Mouse (Mus musculus) left cerebral cortex, postnatal 4 days (tissue): ENCODE data around the gene Olfr401. TPM values are rescaled to one million over a fixed set of nuclear protein-coding genes. Genes with fewer than 3 reads are reported as not detected.
"Not testable (repeated sequence)": the region's sequence is repeated elsewhere in the genome, so short reads cannot be mapped to it uniquely, and the experiment has no call there.

Experiments
- DNase-seq: peaks from one replicate; pipeline ENCODE4 v3.0.0-alpha.2; 2022
- intact Hi-C: fragments of 180-260 bp; cut with DNase I; formaldehyde crosslinking; loops from one replicate; pipeline ENCODE4 v1.15.1; 2025
- total RNA-seq, 2 experiments: library from RNA; stranded (reverse); gene quantifications; 2 replicates each; pipeline ENCODE4 v1.2.3; 2021

Olfr401 gene
- total RNA-seq = not detected

DNA sequence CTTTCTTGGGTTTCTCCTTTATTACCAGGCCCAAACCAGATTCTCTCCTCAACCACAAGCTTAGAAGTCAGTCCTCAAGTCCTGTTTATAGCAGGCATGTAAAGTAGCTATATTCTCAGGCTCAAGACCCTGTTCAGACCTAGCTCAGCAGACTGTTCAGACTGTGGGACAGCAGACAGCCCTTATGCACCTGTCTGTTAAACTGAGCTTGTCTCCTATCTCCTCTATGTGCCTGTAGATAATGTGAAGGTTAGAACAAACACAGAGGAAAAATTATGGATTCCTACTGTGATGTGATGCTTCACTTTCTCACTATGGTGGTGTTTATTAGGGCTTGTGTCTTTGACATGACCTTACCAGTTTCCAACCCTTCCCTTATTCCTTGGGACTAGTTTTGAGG lies at the start of gene Olfr401:
Gene Olfr401 (plus strand): TSS at position 301 of the 400 bp plus-strand sequence.
- DNase-seq = no peak
- intact Hi-C loops = no loop called here

DNA sequence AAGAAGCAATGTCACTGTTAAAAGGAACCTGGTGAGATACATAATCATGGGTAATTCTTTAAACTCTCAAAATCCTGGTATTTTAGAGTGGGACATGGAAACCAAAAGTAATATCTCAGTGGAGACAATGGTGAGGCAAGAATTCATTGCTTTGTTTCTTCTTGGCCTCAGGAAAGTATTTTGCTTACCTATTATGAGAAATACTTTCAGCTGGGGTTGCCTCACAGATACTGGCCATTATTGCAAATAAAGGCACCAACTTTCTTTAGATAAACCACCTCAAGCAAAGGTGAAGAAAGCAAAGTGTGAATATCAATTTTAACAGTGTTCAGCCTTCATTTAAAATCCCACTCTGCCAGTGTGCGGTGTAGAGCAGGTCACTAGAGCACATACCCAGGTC lies 43.9 kb upstream of the Olfr401 start, which contains the start of gene Zfp616:
Gene Zfp616 (plus strand): TSS at position 301 of the 400 bp plus-strand sequence.
- intact Hi-C loops = no loop called here

DNA sequence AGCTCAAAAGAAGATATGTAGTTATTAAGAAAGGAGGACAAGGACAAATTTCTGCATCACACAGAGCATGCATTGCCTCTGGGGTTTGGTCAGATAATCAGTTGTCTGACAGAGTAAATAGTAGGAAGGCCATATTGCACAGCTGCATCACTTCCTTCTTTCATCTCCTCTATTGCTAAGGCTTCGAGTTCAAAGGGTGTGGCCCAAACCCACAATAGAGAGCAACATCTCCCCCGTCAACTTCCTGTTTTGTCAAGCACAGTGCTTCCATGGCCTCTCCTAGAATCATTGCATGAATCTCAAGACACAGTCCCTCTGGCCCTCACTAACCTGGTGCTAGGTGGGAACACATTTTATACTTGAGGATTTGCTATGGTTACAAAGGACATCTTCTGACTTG lies 12.8 kb upstream of the Olfr401 start:
- DNase-seq = no peak
- intact Hi-C loops = no loop called here

More for the DNA sequence above, 43.9 kb upstream of the Olfr401 start, which contains the start of gene Zfp616:
- no peak for DNase-seq

DNA sequence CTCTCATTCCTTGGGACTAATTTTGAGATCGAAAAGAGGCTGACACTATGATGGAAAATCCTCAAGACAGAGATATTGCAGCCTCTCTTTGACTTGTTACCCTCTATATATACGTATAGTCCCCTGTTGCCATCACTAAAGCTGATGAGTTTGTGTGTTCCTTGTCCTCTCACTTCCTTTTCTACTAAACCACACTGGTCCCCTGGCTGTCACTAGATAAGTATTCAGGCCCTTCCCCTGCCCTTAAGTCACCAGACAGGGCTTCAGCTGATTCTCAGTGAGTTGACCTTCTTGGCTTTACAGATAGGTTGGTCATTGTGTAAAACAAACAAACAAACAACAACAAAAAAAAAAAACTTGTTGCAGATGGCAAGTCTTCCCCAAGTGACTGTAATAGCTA lies 12.0 kb upstream of the Olfr401 start:
- no peak for DNase-seq
- intact Hi-C loops = no loop called here

DNA sequence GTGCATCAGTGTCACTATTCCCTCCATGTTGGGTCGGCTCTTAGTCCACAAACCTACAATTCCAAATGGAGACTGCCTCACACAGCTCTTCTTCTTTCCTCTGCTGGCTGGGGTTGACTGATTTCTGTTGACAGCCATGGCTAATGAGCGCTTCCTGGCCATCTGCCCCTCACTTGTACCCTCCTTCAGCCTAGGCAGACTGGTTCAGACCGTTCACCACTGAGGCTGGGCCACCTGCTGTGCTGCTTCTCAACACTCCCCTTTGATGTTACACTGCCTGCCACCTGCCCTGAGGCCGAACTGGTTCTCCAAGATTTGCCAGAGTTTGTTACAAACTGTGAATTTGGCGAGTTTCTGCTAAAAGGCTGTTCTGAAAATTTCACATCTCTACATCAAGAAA lies 8.4 kb upstream of the Olfr401 start:
- intact Hi-C loops = no loop called here
- peak; percentile 92 for DNase-seq

DNA sequence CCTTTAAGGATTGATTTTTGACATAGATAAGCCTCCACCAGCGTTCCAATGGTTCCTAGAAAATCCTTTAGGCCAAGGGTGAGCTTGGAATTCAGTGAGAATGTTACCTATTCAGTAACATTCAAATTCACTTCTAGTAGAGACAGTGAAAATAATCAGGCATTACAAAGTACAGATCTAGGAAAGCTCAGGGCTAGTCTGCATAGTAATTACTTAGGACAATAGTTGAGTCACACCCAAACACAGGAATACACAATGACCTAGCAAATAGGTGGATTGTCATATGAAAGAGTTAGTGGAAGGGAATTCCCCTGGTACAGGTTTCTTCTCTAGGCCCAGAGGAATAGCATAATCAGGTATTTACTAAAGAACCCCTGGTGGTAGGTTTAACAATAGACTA lies 26.5 kb downstream of the Olfr401 start:
- DNase-seq = not testable (repeated sequence)

DNA sequence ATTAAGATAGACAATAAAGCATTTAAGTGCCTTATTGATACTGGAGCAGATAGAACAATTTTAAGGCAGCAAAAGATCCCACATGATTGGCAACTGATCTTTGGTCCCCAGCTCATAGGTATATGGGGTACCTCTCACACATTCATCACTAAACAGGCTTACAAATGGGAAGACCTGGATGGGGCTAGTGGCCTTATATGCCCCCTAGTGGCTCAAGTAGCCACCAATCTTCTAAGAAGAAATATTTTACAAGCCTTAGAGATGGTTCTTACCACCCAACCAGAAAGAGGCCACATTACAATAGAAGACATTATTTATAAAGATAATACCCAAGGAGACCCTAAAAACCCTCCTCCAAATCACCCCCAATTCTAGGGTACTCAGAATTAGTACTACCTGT lies 32.4 kb downstream of the Olfr401 start:
- no peak for DNase-seq
- intact Hi-C loops = no loop called here

More for the DNA sequence above, 26.5 kb downstream of the Olfr401 start:
- intact Hi-C loops = not testable (repeated sequence)

DNA sequence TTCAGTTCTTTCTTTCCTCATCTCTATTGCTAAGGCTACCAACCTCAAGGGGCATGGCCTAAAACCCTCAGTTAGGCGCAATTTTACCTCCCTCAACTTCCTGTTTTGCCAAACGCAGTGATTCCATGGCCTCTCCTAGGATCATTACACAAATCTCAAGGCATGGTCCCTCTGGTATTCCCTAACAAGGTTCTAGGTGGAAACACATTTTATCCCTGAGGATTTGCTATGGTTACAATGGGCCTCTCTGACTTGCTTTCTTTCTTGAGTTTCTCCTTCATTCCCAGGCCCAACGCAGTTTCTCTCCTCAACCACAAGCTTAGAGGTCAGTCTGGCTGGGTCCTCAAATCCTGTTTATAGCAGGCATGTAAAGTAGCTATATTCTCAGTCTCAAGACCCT lies 39.7 kb downstream of the Olfr401 start, which contains the start of gene Olfr402:
Gene Olfr402 (plus strand): TSS at position 301 of the 400 bp plus-strand sequence.
- intact Hi-C loops = no loop called here
- no peak for DNase-seq

DNA sequence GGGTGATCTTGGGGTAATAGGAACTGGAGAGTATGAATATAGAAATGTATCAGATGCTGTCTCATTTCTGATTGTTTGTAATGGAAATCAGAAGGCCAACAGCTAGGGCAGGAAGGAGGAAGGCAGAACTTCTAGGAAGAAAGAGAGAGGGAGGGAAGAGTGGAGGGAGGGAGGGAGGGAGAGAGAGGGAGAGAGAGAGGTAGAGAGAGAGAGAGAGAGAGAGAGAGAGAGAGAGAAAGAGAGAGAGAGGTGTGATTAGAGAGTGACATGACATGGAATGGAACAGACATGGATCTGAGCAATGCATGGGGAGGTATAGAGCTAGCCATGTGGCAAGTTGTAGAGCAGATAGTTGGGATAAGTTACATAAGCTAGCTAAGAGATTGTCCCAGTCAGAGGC lies 55.3 kb downstream of the Olfr401 start:
- no peak for DNase-seq
- intact Hi-C loops = no loop called here

Other genes starting within 250 kb of the Olfr401 start
- not detected for gene Olfr394, start 222.9 kb upstream of the Olfr401 start, total RNA-seq
- not detected for gene Olfr395, start 204.4 kb upstream of the Olfr401 start, total RNA-seq
- gene Olfr23, start 177.0 kb upstream of the Olfr401 start, total RNA-seq = not detected
- gene Olfr397, start 152.9 kb upstream of the Olfr401 start, total RNA-seq = not detected
- not detected for gene Olfr398, start 123.3 kb upstream of the Olfr401 start, total RNA-seq
- gene Olfr139, start 57.2 kb upstream of the Olfr401 start, total RNA-seq = not detected
- not detected for gene Olfr399, start 57.1 kb upstream of the Olfr401 start, total RNA-seq
- gene Zfp616, start 43.8 kb upstream of the Olfr401 start, total RNA-seq = not detected
- not detected for gene Olfr402, start 39.8 kb downstream of the Olfr401 start, total RNA-seq
- gene Olfr403, start 72.5 kb downstream of the Olfr401 start, total RNA-seq = not detected
- gene Olfr43, start 97.7 kb downstream of the Olfr401 start, total RNA-seq = not detected
- not detected for gene Olfr406, start 146.1 kb downstream of the Olfr401 start, total RNA-seq
- gene Olfr59, start 170.0 kb downstream of the Olfr401 start, total RNA-seq = not detected
- not detected for gene Olfr410, start 224.3 kb downstream of the Olfr401 start, total RNA-seq
- gene Olfr411, start 238.9 kb downstream of the Olfr401 start, total RNA-seq = not detected
- gene Olfr412, start 248.4 kb downstream of the Olfr401 start, total RNA-seq = not detected